Mouse (Mus musculus) lung, postnatal 0 days (tissue): ENCODE data around the gene Gsc.

ENCODE experiments used
- CTCF ChIP-seq: IDR thresholded peaks from 2 replicates; pipeline ENCODE4 v1.5.1; 2016; ENCODE audit warnings: antibody characterized with exemption, mild to moderate bottlenecking
- EP300 ChIP-seq: IDR thresholded peaks from 2 replicates; pipeline ENCODE4 v1.6.1; 2016; ENCODE audit warnings: antibody characterized with exemption, mild to moderate bottlenecking, control low read depth

GRCm38 (mm10) chr12:104473492-104473891 is 362 bp upstream of the Gsc start:
- TF ChIP-seq CTCF (no peak), EP300 (no peak)
